Mouse (Mus musculus) lung, postnatal 0 days (tissue): ENCODE results near the gene Mis18a. TPM values are rescaled to one million over a fixed set of nuclear protein-coding genes. Genes with fewer than 3 reads are reported as not detected.
A peak's percentile ranks its signal among the peaks of the same experiment; 100 is the strongest.

Source experiments
- ATAC-seq: fragments of 200-750 bp; cut with Nextera tagmentation; 2 replicates; pipeline ENCODE4 v1.8.0; 2017; ENCODE audit warnings: moderate library complexity
- DNase-seq: peaks from one replicate; pipeline ENCODE4 v3.0.0-alpha.2; 2016; ENCODE audit warnings: low spot score
- H3K27ac ChIP-seq: fragments of 300-500 bp; sonication (generic); 2 replicates; pipeline ENCODE4 v1.5.1; 2014; ENCODE audit warnings: antibody characterized with exemption, mild to moderate bottlenecking, low read length, mixed read lengths
- H3K27me3 ChIP-seq: fragments of 300-500 bp; sonication (generic); replicated peaks from 2 replicates; pipeline ENCODE4 v1.6.1; 2014; ENCODE audit warnings: low read length, mixed read lengths; ENCODE audit not compliant: insufficient read depth
- H3K36me3 ChIP-seq: fragments of 300-500 bp; sonication (generic); 2 replicates; pipeline ENCODE4 v1.6.1; 2014; ENCODE audit warnings: low read length, mixed read lengths; ENCODE audit not compliant: insufficient read depth
- H3K4me1 ChIP-seq: fragments of 300-500 bp; sonication (generic); 2 replicates; pipeline ENCODE4 v1.6.1; 2014; ENCODE audit warnings: antibody characterized with exemption, low read depth, low read length, mixed read lengths; ENCODE audit not compliant: insufficient read depth
- H3K4me2 ChIP-seq: fragments of 300-500 bp; sonication (generic); replicated peaks from 2 replicates; pipeline ENCODE4 v1.6.1; 2014; ENCODE audit warnings: low read depth, mild to moderate bottlenecking, low read length, moderate library complexity, mixed read lengths
- H3K4me3 ChIP-seq: fragments of 300-500 bp; sonication (generic); 2 replicates; pipeline ENCODE4 v1.5.1; 2014; ENCODE audit warnings: low read depth, low read length
- H3K9ac ChIP-seq: fragments of 300-500 bp; sonication (generic); replicated peaks from 2 replicates; pipeline ENCODE4 v1.6.1; 2014; ENCODE audit warnings: low read depth, mild to moderate bottlenecking
- H3K9me3 ChIP-seq: fragments of 300-500 bp; sonication (generic); 2 replicates; pipeline ENCODE4 v1.6.1; 2016; ENCODE audit warnings: low read length, mixed read lengths
- CTCF ChIP-seq: IDR thresholded peaks from 2 replicates; pipeline ENCODE4 v1.5.1; 2016; ENCODE audit warnings: antibody characterized with exemption, mild to moderate bottlenecking
- EP300 ChIP-seq: IDR thresholded peaks from 2 replicates; pipeline ENCODE4 v1.6.1; 2016; ENCODE audit warnings: antibody characterized with exemption, mild to moderate bottlenecking, control low read depth
- WGBS: fragments of 180-500 bp; shearing (Covaris S2); extraction: QIAGEN DNeasy Blood & Tissue Kit; methylation state at CpG from one replicate; pipeline ENCODE4 v1.1.7; 2014; 5-methylcytosine and 5-hydroxymethylcytosine counted together
- polyA plus RNA-seq: library from polyadenylated mRNA; unstranded; fragments of >200 nt; fragmentation: Nextera tagmentation; extraction: Ambion mirVana; gene quantifications from 2 replicates; pipeline ENCODE4 v1.2.1, GENCODE M21; 2015

Mis18a gene
- polyA plus RNA-seq, 1 experiment from 2014 or later = 25.7 TPM

DNA sequence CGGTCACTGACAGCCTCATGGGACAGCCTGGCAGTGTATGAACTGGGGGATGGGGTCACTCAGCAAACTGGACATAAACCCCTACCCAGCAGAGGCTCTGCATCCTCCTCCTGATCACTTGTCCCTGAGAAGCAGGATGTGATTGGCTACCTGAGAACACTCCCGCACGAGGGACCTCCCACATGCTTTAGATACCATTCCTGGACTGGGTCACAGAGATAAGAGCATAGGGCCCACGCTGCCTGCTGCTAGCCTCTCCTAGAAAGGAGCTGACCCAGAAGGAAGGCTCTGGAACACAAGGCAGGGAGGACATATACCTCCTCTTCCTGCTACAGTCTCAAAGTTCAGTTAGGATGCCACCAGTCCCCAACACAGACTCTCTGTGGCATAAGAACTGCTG lies 33.3 kb upstream of the Mis18a start:
- Histone ChIP-seq H3K4me1 (no peaks in the 10 kb centered on the region), H3K27ac (no peak overlapping the region), H3K4me3 (no peak overlapping the region), H3K36me3 (no peaks in the 10 kb centered on the region), H3K9ac (no peak overlapping the region), H3K27me3 (no peaks in the 10 kb centered on the region), H3K4me2 (no peak overlapping the region), H3K9me3 (no peaks in the 10 kb centered on the region)
- DNase-seq (no peak), ATAC-seq (0 out of 2 replicates have a peak, but pooled peaks have one; percentile 33)
- WGBS = 39% methylated on average over 4 of the region's 4 CpGs
- TF ChIP-seq EP300 = no peak
- TF ChIP-seq CTCF = no peak

GRCm38 (mm10) chr16:90759335-90759734 lies 32.1 kb upstream of the Mis18a start:
- ATAC-seq (no peak), DNase-seq (no peak)
- H3K27me3 ChIP-seq = no peaks in the 10 kb centered on the region
- H3K9me3 ChIP-seq = no peaks in the 10 kb centered on the region
- H3K4me2 ChIP-seq = no peak overlapping the region
- no peak overlapping the region for H3K4me3 ChIP-seq
- TF ChIP-seq EP300 = no peak
- no peak for TF ChIP-seq CTCF
- no peak overlapping the region for H3K27ac ChIP-seq
- H3K9ac ChIP-seq = no peak overlapping the region
- H3K4me1 ChIP-seq = no peaks in the 10 kb centered on the region
- no peaks in the 10 kb centered on the region; the same call in 1 of the 2 replicates for H3K36me3 ChIP-seq
- 56% methylated on average over 3 of the region's 3 CpGs for WGBS

- no peak for DNase-seq
- Histone ChIP-seq H3K4me2 (no peak overlapping the region), H3K27me3 (no peaks in the 10 kb centered on the region), H3K4me1 (no peaks in the 10 kb centered on the region), H3K9ac (no peak overlapping the region), H3K27ac (no peak overlapping the region), H3K36me3 (peaks cover 11% of the 10 kb centered on the region), H3K4me3 (no peak overlapping the region), H3K9me3 (no peaks in the 10 kb centered on the region)
- no peak for TF ChIP-seq EP300
- no peak for TF ChIP-seq CTCF
- 85% methylated on average over 13 of the region's 13 CpGs for WGBS
- no peak for ATAC-seq
These were observed 26.3 kb upstream of the Mis18a start for GRCm38 (mm10) chr16:90753386-90753941.

- no peaks in the 10 kb centered on the region for H3K9me3 ChIP-seq
- ATAC-seq (no peak), DNase-seq (no peak)
- H3K36me3 ChIP-seq = no peaks in the 10 kb centered on the region; the same call in 1 of the 2 replicates
- TF ChIP-seq EP300 (no peak), CTCF (no peak)
- no peak overlapping the region for H3K27ac ChIP-seq
- no peaks in the 10 kb centered on the region for H3K27me3 ChIP-seq
- WGBS = 86% methylated on average over 7 of the region's 7 CpGs
- no peaks in the 10 kb centered on the region for H3K4me1 ChIP-seq
- H3K4me3 ChIP-seq = no peak overlapping the region
- no peak overlapping the region for H3K9ac ChIP-seq
- no peak overlapping the region for H3K4me2 ChIP-seq
These were observed 21.0 kb upstream of the Mis18a start for GRCm38 (mm10) chr16:90748169-90748568.

GRCm38 (mm10) chr16:90747143-90747542 lies 19.9 kb upstream of the Mis18a start:
- no peak overlapping the region for H3K27ac ChIP-seq
- H3K4me3 ChIP-seq = no peak overlapping the region
- H3K36me3 ChIP-seq = no peaks in the 10 kb centered on the region
- H3K9ac ChIP-seq = no peak overlapping the region
- no peak overlapping the region for H3K4me2 ChIP-seq
- TF ChIP-seq CTCF (no peak), EP300 (no peak)
- ATAC-seq (peak; percentile 45), DNase-seq (peak; percentile 61)
- H3K4me1 ChIP-seq = no peaks in the 10 kb centered on the region
- H3K9me3 ChIP-seq = no peaks in the 10 kb centered on the region
- H3K27me3 ChIP-seq = no peaks in the 10 kb centered on the region
- WGBS = 52% methylated on average over 6 of the region's 6 CpGs

- DNase-seq = peak; percentile 90
- H3K4me2 ChIP-seq = peak within 1 kb of the TSS; percentile 32
- H3K27me3 ChIP-seq = no peaks in the 10 kb centered on the region
- H3K4me1 ChIP-seq = no peaks in the 10 kb centered on the region
- H3K4me3 ChIP-seq = peak within 1 kb of the TSS; percentile 12; the same call in 1 of the 2 replicates
- TF ChIP-seq EP300 (no peak), CTCF (peak; percentile 61)
- peak; percentile 81 for ATAC-seq
- peak within 1 kb of the TSS; percentile 26; the same call in 1 of the 2 replicates for H3K27ac ChIP-seq
- WGBS = 59% methylated on average over 26 of the region's 26 CpGs
- no peaks in the 10 kb centered on the region for H3K36me3 ChIP-seq
- H3K9me3 ChIP-seq = no peaks in the 10 kb centered on the region
- no peak within 1 kb of the TSS for H3K9ac ChIP-seq
These were observed 11.1 kb upstream of the Mis18a start, which contains the start of gene Mrap for GRCm38 (mm10) chr16:90738092-90738956. TSS of gene Mrap (plus strand) at chr16:90738207.
